Mouse (Mus musculus): ENCODE data around the gene Sprr3. TPM values are rescaled to one million over a fixed set of nuclear protein-coding genes. Genes with fewer than 3 reads are reported as not detected.

Gene Sprr3
- polyA plus RNA-seq (2014; fragmentation: Illumina TruSeq; extraction: RNeasy Lipid Tissue Mini Kit (QIAGEN cat#74804); ENCODE audit: insufficient read depth, low read depth, low replicate concordance): not detected

GRCm38 (mm10) chr3:92458620-92459019, at the start of gene Sprr3:
TSS of gene Sprr3 (minus strand) at chr3:92458720.

GRCm38 (mm10) chr3:92500393-92500792, 41.9 kb upstream of the Sprr3 start, which contains the start of gene Sprr4:
TSS of gene Sprr4 (minus strand) at chr3:92500493.

GRCm38 (mm10) chr3:92485863-92486262, 27.3 kb upstream of the Sprr3 start, which contains the start of gene Sprr1a:
TSS of gene Sprr1a (minus strand) at chr3:92485895.

GRCm38 (mm10) chr3:92438689-92439088, 19.8 kb downstream of the Sprr3 start, which contains the start of gene Sprr1b:
TSS of gene Sprr1b (minus strand) at chr3:92438789.

GRCm38 (mm10) chr3:92432282-92432681, 26.2 kb downstream of the Sprr3 start, which contains the start of gene Sprr2k:
TSS of gene Sprr2k (plus strand) at chr3:92432582.

GRCm38 (mm10) chr3:92429323-92429722, 29.2 kb downstream of the Sprr3 start, which contains the start of gene Gm9774:
TSS of gene Gm9774 (minus strand) at chr3:92429423.

GRCm38 (mm10) chr3:92417782-92418181, 40.7 kb downstream of the Sprr3 start, which contains the start of gene Sprr2j-ps:
TSS of gene Sprr2j-ps (plus strand) at chr3:92418082.

GRCm38 (mm10) chr3:92407691-92408090, 50.8 kb downstream of the Sprr3 start, which contains the start of gene Sprr2i:
TSS of gene Sprr2i (plus strand) at chr3:92407991.

Other genes starting within 250 kb of the Sprr3 start
- gene Sprr2a1, start 242.9 kb downstream of the Sprr3 start, polyA plus RNA-seq (2014; fragmentation: Illumina TruSeq; extraction: RNeasy Lipid Tissue Mini Kit (QIAGEN cat#74804); ENCODE audit: insufficient read depth, low read depth, low replicate concordance): not detected
- gene Sprr2a2, start 242.8 kb downstream of the Sprr3 start, polyA plus RNA-seq (2014; fragmentation: Illumina TruSeq; extraction: RNeasy Lipid Tissue Mini Kit (QIAGEN cat#74804); ENCODE audit: insufficient read depth, low read depth, low replicate concordance): 0.51 TPM
- gene Sprr2a3, start 173.3 kb downstream of the Sprr3 start, polyA plus RNA-seq (2014; fragmentation: Illumina TruSeq; extraction: RNeasy Lipid Tissue Mini Kit (QIAGEN cat#74804); ENCODE audit: insufficient read depth, low read depth, low replicate concordance): not detected
- not detected for gene Sprr2b, start 142.1 kb downstream of the Sprr3 start, polyA plus RNA-seq (2014; fragmentation: Illumina TruSeq; extraction: RNeasy Lipid Tissue Mini Kit (QIAGEN cat#74804); ENCODE audit: insufficient read depth, low read depth, low replicate concordance)
- not detected for gene Sprr2d, start 119.6 kb downstream of the Sprr3 start, polyA plus RNA-seq (2014; fragmentation: Illumina TruSeq; extraction: RNeasy Lipid Tissue Mini Kit (QIAGEN cat#74804); ENCODE audit: insufficient read depth, low read depth, low replicate concordance)
- gene Sprr2e, start 106.6 kb downstream of the Sprr3 start, polyA plus RNA-seq (2014; fragmentation: Illumina TruSeq; extraction: RNeasy Lipid Tissue Mini Kit (QIAGEN cat#74804); ENCODE audit: insufficient read depth, low read depth, low replicate concordance): not detected
- not detected for gene Sprr2f, start 93.5 kb downstream of the Sprr3 start, polyA plus RNA-seq (2014; fragmentation: Illumina TruSeq; extraction: RNeasy Lipid Tissue Mini Kit (QIAGEN cat#74804); ENCODE audit: insufficient read depth, low read depth, low replicate concordance)
- gene Sprr2h, start 73.0 kb downstream of the Sprr3 start, polyA plus RNA-seq (2014; fragmentation: Illumina TruSeq; extraction: RNeasy Lipid Tissue Mini Kit (QIAGEN cat#74804); ENCODE audit: insufficient read depth, low read depth, low replicate concordance): not detected
- not detected for gene Sprr2i, start 50.7 kb downstream of the Sprr3 start, polyA plus RNA-seq (2014; fragmentation: Illumina TruSeq; extraction: RNeasy Lipid Tissue Mini Kit (QIAGEN cat#74804); ENCODE audit: insufficient read depth, low read depth, low replicate concordance)
- not detected for gene Sprr2j-ps, start 40.6 kb downstream of the Sprr3 start, polyA plus RNA-seq (2014; fragmentation: Illumina TruSeq; extraction: RNeasy Lipid Tissue Mini Kit (QIAGEN cat#74804); ENCODE audit: insufficient read depth, low read depth, low replicate concordance)
- gene Gm9774, start 29.3 kb downstream of the Sprr3 start, polyA plus RNA-seq (2014; fragmentation: Illumina TruSeq; extraction: RNeasy Lipid Tissue Mini Kit (QIAGEN cat#74804); ENCODE audit: insufficient read depth, low read depth, low replicate concordance): 3.0 TPM
- gene Sprr2k, start 26.1 kb downstream of the Sprr3 start, polyA plus RNA-seq (2014; fragmentation: Illumina TruSeq; extraction: RNeasy Lipid Tissue Mini Kit (QIAGEN cat#74804); ENCODE audit: insufficient read depth, low read depth, low replicate concordance): not detected
- not detected for gene Sprr1b, start 19.9 kb downstream of the Sprr3 start, polyA plus RNA-seq (2014; fragmentation: Illumina TruSeq; extraction: RNeasy Lipid Tissue Mini Kit (QIAGEN cat#74804); ENCODE audit: insufficient read depth, low read depth, low replicate concordance)
- 3.2 TPM for gene Sprr1a, start 27.2 kb upstream of the Sprr3 start, polyA plus RNA-seq (2014; fragmentation: Illumina TruSeq; extraction: RNeasy Lipid Tissue Mini Kit (QIAGEN cat#74804); ENCODE audit: insufficient read depth, low read depth, low replicate concordance)
- not detected for gene Sprr4, start 41.8 kb upstream of the Sprr3 start, polyA plus RNA-seq (2014; fragmentation: Illumina TruSeq; extraction: RNeasy Lipid Tissue Mini Kit (QIAGEN cat#74804); ENCODE audit: insufficient read depth, low read depth, low replicate concordance)
- gene 2310046K23Rik, start 75.8 kb upstream of the Sprr3 start, polyA plus RNA-seq (2014; fragmentation: Illumina TruSeq; extraction: RNeasy Lipid Tissue Mini Kit (QIAGEN cat#74804); ENCODE audit: insufficient read depth, low read depth, low replicate concordance): not detected
- 0.97 TPM for gene Ivl, start 115.0 kb upstream of the Sprr3 start, polyA plus RNA-seq (2014; fragmentation: Illumina TruSeq; extraction: RNeasy Lipid Tissue Mini Kit (QIAGEN cat#74804); ENCODE audit: insufficient read depth, low read depth, low replicate concordance)
- not detected for gene Smcp, start 130.3 kb upstream of the Sprr3 start, polyA plus RNA-seq (2014; fragmentation: Illumina TruSeq; extraction: RNeasy Lipid Tissue Mini Kit (QIAGEN cat#74804); ENCODE audit: insufficient read depth, low read depth, low replicate concordance)
- gene 2210017I01Rik, start 148.8 kb upstream of the Sprr3 start, polyA plus RNA-seq (2014; fragmentation: Illumina TruSeq; extraction: RNeasy Lipid Tissue Mini Kit (QIAGEN cat#74804); ENCODE audit: insufficient read depth, low read depth, low replicate concordance): not detected
- not detected for gene Lce6a, start 162.9 kb upstream of the Sprr3 start, polyA plus RNA-seq (2014; fragmentation: Illumina TruSeq; extraction: RNeasy Lipid Tissue Mini Kit (QIAGEN cat#74804); ENCODE audit: insufficient read depth, low read depth, low replicate concordance)
- gene Lce1a1, start 189.6 kb upstream of the Sprr3 start, polyA plus RNA-seq (2014; fragmentation: Illumina TruSeq; extraction: RNeasy Lipid Tissue Mini Kit (QIAGEN cat#74804); ENCODE audit: insufficient read depth, low read depth, low replicate concordance): not detected
- gene Lce1b, start 198.2 kb upstream of the Sprr3 start, polyA plus RNA-seq (2014; fragmentation: Illumina TruSeq; extraction: RNeasy Lipid Tissue Mini Kit (QIAGEN cat#74804); ENCODE audit: insufficient read depth, low read depth, low replicate concordance): not detected
- gene Lce1a2, start 211.6 kb upstream of the Sprr3 start, polyA plus RNA-seq (2014; fragmentation: Illumina TruSeq; extraction: RNeasy Lipid Tissue Mini Kit (QIAGEN cat#74804); ENCODE audit: insufficient read depth, low read depth, low replicate concordance): not detected
- gene Lce1c, start 220.5 kb upstream of the Sprr3 start, polyA plus RNA-seq (2014; fragmentation: Illumina TruSeq; extraction: RNeasy Lipid Tissue Mini Kit (QIAGEN cat#74804); ENCODE audit: insufficient read depth, low read depth, low replicate concordance): not detected
- not detected for gene Lce1d, start 228.5 kb upstream of the Sprr3 start, polyA plus RNA-seq (2014; fragmentation: Illumina TruSeq; extraction: RNeasy Lipid Tissue Mini Kit (QIAGEN cat#74804); ENCODE audit: insufficient read depth, low read depth, low replicate concordance)

Data from lung, adult 10 weeks (tissue).